Mouse (Mus musculus): ENCODE results near the gene Gclm.

- TF ChIP-seq CTCF (conservative IDR thresholded peaks at IDR 0.05; ENCODE audit: insufficient read depth, insufficient read length, low read depth, low read length) (no peak), POLR2A (IDR thresholded peaks at IDR 0.05; ENCODE audit: low read depth, low read length) (no peak)
These were observed 41.8 kb downstream of the Gclm start for GRCm38 (mm10) chr3:122287195-122287594.
